Mouse (Mus musculus) natural killer cell, adult 2 months (primary cell): Measurements from ENCODE around the gene Erbin.

Experiments
- DNase-seq, 2 experiments: peaks; one replicate each; pipeline ENCODE4 v3.0.0; 2022; ENCODE audit warnings: low spot score in 2 of 2

Erbin gene

GRCm38 (mm10) chr13:103912351-103912750 lies 8.0 kb downstream of the Erbin start:
- DNase-seq = no peak

GRCm38 (mm10) chr13:103910598-103910997 lies 9.7 kb downstream of the Erbin start:
- DNase-seq = no peak

- DNase-seq = no peak
Observed at GRCm38 (mm10) chr13:103909894-103910293, 10.4 kb downstream of the Erbin start.

- no peak for DNase-seq
Observed at GRCm38 (mm10) chr13:103900015-103900414, 20.3 kb downstream of the Erbin start.

GRCm38 (mm10) chr13:103897606-103898005 lies 22.7 kb downstream of the Erbin start:
- no peak for DNase-seq

GRCm38 (mm10) chr13:103893065-103893464 lies 27.2 kb downstream of the Erbin start:
- DNase-seq = no peak

- no peak for DNase-seq
Observed at GRCm38 (mm10) chr13:103890038-103890437, 30.3 kb downstream of the Erbin start.

GRCm38 (mm10) chr13:103886503-103886902 lies 33.8 kb downstream of the Erbin start:
- DNase-seq = no peak

GRCm38 (mm10) chr13:103881200-103881599 lies 39.1 kb downstream of the Erbin start:
- no peak for DNase-seq

GRCm38 (mm10) chr13:103876743-103877142 lies 43.6 kb downstream of the Erbin start:
- no peak for DNase-seq

- DNase-seq = no peak
Observed at GRCm38 (mm10) chr13:103875823-103876514, 44.3 kb downstream of the Erbin start.

- DNase-seq = no peak
Observed at GRCm38 (mm10) chr13:103870786-103871185, 49.5 kb downstream of the Erbin start.

- no peak for DNase-seq
Observed at GRCm38 (mm10) chr13:103870117-103870516, 50.2 kb downstream of the Erbin start.

- DNase-seq = no peak
Observed at GRCm38 (mm10) chr13:103868875-103869274, 51.4 kb downstream of the Erbin start.

GRCm38 (mm10) chr13:103862041-103862440 lies 58.3 kb downstream of the Erbin start:
- no peak for DNase-seq

GRCm38 (mm10) chr13:103859041-103859440 lies 61.3 kb downstream of the Erbin start:
- DNase-seq = no peak

GRCm38 (mm10) chr13:103847614-103848013 lies 72.7 kb downstream of the Erbin start:
- DNase-seq = no peak

GRCm38 (mm10) chr13:103841287-103842201 lies 78.8 kb downstream of the Erbin start:
- DNase-seq = no peak

- DNase-seq = no peak
Observed at GRCm38 (mm10) chr13:103838619-103839018, 81.7 kb downstream of the Erbin start.

- DNase-seq = no peak
Observed at GRCm38 (mm10) chr13:103829623-103830135, 90.6 kb downstream of the Erbin start.

GRCm38 (mm10) chr13:103822270-103822669 lies 98.0 kb downstream of the Erbin start:
- no peak for DNase-seq

- no peak for DNase-seq
Observed at GRCm38 (mm10) chr13:103819377-103819776, 100.9 kb downstream of the Erbin start.

GRCm38 (mm10) chr13:103817935-103818334 lies 102.4 kb downstream of the Erbin start:
- no peak for DNase-seq
